In genomic region chr11:8663444-8664392, GRCm38 (mm10) we compare ENCODE assay signal across 8 mouse cellular contexts. TPM values are rescaled to one million over a fixed set of nuclear protein-coding genes. Genes with fewer than 3 reads are reported as not detected.
DNase-seq lines count a peak whose midpoint lies in the region; ATAC-seq and TF ChIP-seq lines count a peak whose summit lies in the region.

No protein-coding gene starts in this region.

- peak overlapping the region; percentile 74 for H3K4me2 ChIP-seq in intestine, embryonic 16.5 days (ENCODE audit: low read depth, low read length)
- H3K4me2 ChIP-seq in liver, embryonic 16.5 days (ENCODE audit: low read depth, low read length): peak overlapping the region; percentile 70
- H3K4me2 ChIP-seq in neural tube, embryonic 14.5 days (ENCODE audit: low read depth, low read length): peak overlapping the region; percentile 76

- H3K36me3 ChIP-seq in intestine, embryonic 16.5 days (ENCODE audit: control insufficient read depth, insufficient read depth, low read length): 0 out of 2 replicates have a peak, but pooled peaks cover 4% of the 10 kb centered on the region
- H3K36me3 ChIP-seq in liver, embryonic 16.5 days (ENCODE audit: control insufficient read depth, insufficient read depth): no peaks in the 10 kb centered on the region
- H3K36me3 ChIP-seq in neural tube, embryonic 14.5 days (ENCODE audit: control insufficient read depth, insufficient read depth, low read length): no peaks in the 10 kb centered on the region

- H3K27me3 ChIP-seq in intestine, embryonic 16.5 days (replicated peaks; ENCODE audit: control insufficient read depth, insufficient read depth, low read length): no peaks in the 10 kb centered on the region
- peaks cover 9% of the 10 kb centered on the region for H3K27me3 ChIP-seq in liver, embryonic 16.5 days (ENCODE audit: control insufficient read depth, insufficient read depth, low read depth, low read length)
- peaks cover 4% of the 10 kb centered on the region; the same call in 1 of the 2 replicates for H3K27me3 ChIP-seq in neural tube, embryonic 14.5 days (ENCODE audit: control insufficient read depth, insufficient read depth, low read length)

- H3K4me1 ChIP-seq in intestine, embryonic 16.5 days (ENCODE audit: control insufficient read depth, insufficient read depth, low read length): peaks cover 54% of the 10 kb centered on the region
- H3K4me1 ChIP-seq in liver, embryonic 16.5 days (ENCODE audit: control insufficient read depth, low read depth, low read length): peaks cover 3% of the 10 kb centered on the region
- peaks cover 12% of the 10 kb centered on the region; the same call in 1 of the 2 replicates for H3K4me1 ChIP-seq in neural tube, embryonic 14.5 days (ENCODE audit: control insufficient read depth, insufficient read depth, low read length)

- no peaks in the 10 kb centered on the region for H3K9me3 ChIP-seq in intestine, embryonic 16.5 days (ENCODE audit: control insufficient read depth, low read length)
- no peaks in the 10 kb centered on the region for H3K9me3 ChIP-seq in liver, embryonic 16.5 days (replicated peaks; ENCODE audit: control insufficient read depth, low read length)
- H3K9me3 ChIP-seq in neural tube, embryonic 14.5 days (ENCODE audit: control insufficient read depth, low read length): no peaks in the 10 kb centered on the region

- ATAC-seq in intestine, embryonic 16.5 days: peak; percentile 95
- ATAC-seq in liver, embryonic 16.5 days (ENCODE audit: low read depth): peak; percentile 69
- ATAC-seq in neural tube, embryonic 14.5 days (ENCODE audit: low read depth): peak; percentile 62

- WGBS in intestine, embryonic 16.5 days: 1% methylated on average over 51 of the region's 52 CpGs
- WGBS in liver, embryonic 16.5 days (ENCODE audit: insufficient replicate concordance): under 1% methylated on average over 52 of the region's 52 CpGs
- under 1% methylated on average over 52 of the region's 52 CpGs for WGBS in neural tube, embryonic 14.5 days

- H3K9ac ChIP-seq in intestine, embryonic 16.5 days (ENCODE audit: low read depth, low read length): peak overlapping the region; percentile 99
- H3K9ac ChIP-seq in liver, embryonic 16.5 days (ENCODE audit: low read depth, low read length): peak overlapping the region; percentile 72
- H3K9ac ChIP-seq in neural tube, embryonic 14.5 days (replicated peaks; ENCODE audit: low read depth, low read length): peak overlapping the region; percentile 76

- peak overlapping the region; percentile 69 for H3K27ac ChIP-seq in layer of hippocampus, adult 2 months
- H3K27ac ChIP-seq in intestine, embryonic 16.5 days (ENCODE audit: low read length): peak overlapping the region; percentile 95
- H3K27ac ChIP-seq in liver, embryonic 16.5 days (ENCODE audit: low read length): peak overlapping the region; percentile 65
- 0 out of 2 replicates have a peak overlapping the region, but pooled peaks have one; percentile 35 for H3K27ac ChIP-seq in neural tube, embryonic 14.5 days (ENCODE audit: low read depth, low read length)

- TF ChIP-seq CTCF in layer of hippocampus, adult 2 months (conservative IDR thresholded peaks at IDR 0.05): 0 out of 2 replicates have a peak, but pooled peaks have one; percentile 22

- no peak for DNase-seq in layer of hippocampus, adult 2 months (ENCODE audit: low spot score in 2 of 2)
- DNase-seq in layer of hippocampus, adult 18-20 months (ENCODE audit: low spot score in 2 of 2): no peak
- peak; percentile 50 to 51 for DNase-seq in cerebellum, postnatal 25 days
- peak; percentile 29 to 71 for DNase-seq in gastrocnemius, postnatal 4 days (ENCODE audit: low spot score in 2 of 2)
- DNase-seq in thymus, postnatal 36 days: peak; percentile 58 to 60

- H3K4me3 ChIP-seq in layer of hippocampus, adult 2 months: peak overlapping the region; percentile 79
- peak overlapping the region; percentile 91 for H3K4me3 ChIP-seq in intestine, embryonic 16.5 days (ENCODE audit: low read length)
- H3K4me3 ChIP-seq in liver, embryonic 16.5 days (ENCODE audit: low read depth, low read length): peak overlapping the region; percentile 70
- H3K4me3 ChIP-seq in neural tube, embryonic 14.5 days (ENCODE audit: low read depth, low read length): peak overlapping the region; percentile 63

RNA-seq across cellular contexts. Expression of gene Tns3, which starts 0.6 kb away (rescaled TPM):
- 10 to 100 TPM; 49.2 to 53.1 TPM for total RNA-seq in layer of hippocampus, adult 2 months (2021)
- total RNA-seq in layer of hippocampus, adult 18-20 months (2021): 10 to 100 TPM; 53.9 to 56.4 TPM
- 10 to 100 TPM; 29.6 to 30.6 TPM for total RNA-seq in gastrocnemius, postnatal 4 days (2021)
- 18.7 and 21.0 TPM in 2 replicates for polyA plus RNA-seq in intestine, embryonic 16.5 days (2015; fragmentation: Nextera tagmentation; extraction: Ambion mirVana)
- polyA plus RNA-seq in liver, embryonic 16.5 days (2015; fragmentation: Nextera tagmentation; extraction: Ambion mirVana): 4.1 TPM in 2 replicates
- 5.5 and 5.6 TPM in 2 replicates for polyA plus RNA-seq in neural tube, embryonic 14.5 days (2014; fragmentation: Nextera tagmentation; extraction: Ambion mirVana)

Comparison
In these comparisons a context has a peak if more than half of its experiments do, and no peak if none do; other contexts are left out.
1. DNase-seq: peak in cerebellum, postnatal 25 days (2 of 2), gastrocnemius, postnatal 4 days (2 of 2) and thymus, postnatal 36 days (2 of 2); none in layer of hippocampus, adult 2 months (0 of 2) and layer of hippocampus, adult 18-20 months (0 of 2).
2. H3K27ac ChIP-seq: peak in every context shown above with its lines; median percentile 95 in intestine, embryonic 16.5 days; 69 in layer of hippocampus, adult 2 months; 65 in liver, embryonic 16.5 days; 35 in neural tube, embryonic 14.5 days.
3. Peak in every context shown above with its lines, with median percentiles within 50 percentile points of each other: H3K4me3 ChIP-seq, ATAC-seq, H3K4me2 ChIP-seq and H3K9ac ChIP-seq.